Mouse (Mus musculus) MEL-GATA-1-ER (cell line): ENCODE data around the gene Slc9a9.

ENCODE experiments used
- DNase-seq: peaks from one replicate; pipeline ENCODE4 v3.0.0-alpha.2; 2012; ENCODE audit warnings: low read depth; ENCODE audit errors: extremely low read depth

Gene Slc9a9

GRCm38 (mm10) chr9:95192901-95193532 is 523.3 kb downstream of the Slc9a9 start:
- no peak for DNase-seq

- DNase-seq: no peak
These were observed 524.0 kb downstream of the Slc9a9 start for GRCm38 (mm10) chr9:95193672-95194071.

- DNase-seq: no peak
These were observed 524.4 kb downstream of the Slc9a9 start for GRCm38 (mm10) chr9:95194158-95194557.

GRCm38 (mm10) chr9:95207661-95208060 is 538.0 kb downstream of the Slc9a9 start:
- DNase-seq: no peak

GRCm38 (mm10) chr9:95208681-95209080 is 539.0 kb downstream of the Slc9a9 start:
- DNase-seq: no peak

- DNase-seq: no peak
These were observed 550.3 kb downstream of the Slc9a9 start for GRCm38 (mm10) chr9:95220009-95220408.

GRCm38 (mm10) chr9:95221310-95221709 is 551.6 kb downstream of the Slc9a9 start:
- DNase-seq: no peak

GRCm38 (mm10) chr9:95226986-95227385 is 557.3 kb downstream of the Slc9a9 start:
- DNase-seq: no peak

- no peak for DNase-seq
These were observed 558.4 kb downstream of the Slc9a9 start for GRCm38 (mm10) chr9:95228123-95228522.

GRCm38 (mm10) chr9:95229147-95229546 is 559.4 kb downstream of the Slc9a9 start:
- DNase-seq: no peak

GRCm38 (mm10) chr9:95239900-95240299 is 570.2 kb downstream of the Slc9a9 start:
- DNase-seq: no peak

GRCm38 (mm10) chr9:95242628-95243195 is 573.0 kb downstream of the Slc9a9 start:
- DNase-seq: no peak

- DNase-seq: no peak
These were observed 584.5 kb downstream of the Slc9a9 start for GRCm38 (mm10) chr9:95254162-95254561.

GRCm38 (mm10) chr9:95255844-95256243 is 586.1 kb downstream of the Slc9a9 start:
- no peak for DNase-seq

GRCm38 (mm10) chr9:95256680-95257316 is 587.1 kb downstream of the Slc9a9 start:
- DNase-seq: no peak

- no peak for DNase-seq
These were observed 593.1 kb downstream of the Slc9a9 start for GRCm38 (mm10) chr9:95262851-95263250.

GRCm38 (mm10) chr9:95263867-95264509 is 594.3 kb downstream of the Slc9a9 start:
- DNase-seq: no peak

- no peak for DNase-seq
These were observed 596.5 kb downstream of the Slc9a9 start for GRCm38 (mm10) chr9:95266179-95266578.

- no peak for DNase-seq
These were observed 597.2 kb downstream of the Slc9a9 start for GRCm38 (mm10) chr9:95266924-95267323.

- peak; percentile 40 for DNase-seq
These were observed 610.1 kb downstream of the Slc9a9 start for GRCm38 (mm10) chr9:95279590-95280344.
